Mouse (Mus musculus) lung, adult 2 months (tissue): ENCODE measurements around the gene Pih1h3b. TPM values are rescaled to one million over a fixed set of nuclear protein-coding genes. Genes with fewer than 3 reads are reported as not detected.

Experiments
- DNase-seq: peaks from one replicate; pipeline ENCODE4 v3.0.0; 2022
- H3K4me1 ChIP-seq: fragments of 200-500 bp; 2 replicates; pipeline ENCODE4 v1.6.1; 2011; ENCODE audit warnings: low read length; ENCODE audit not compliant: control insufficient read depth, insufficient read depth
- H3K4me3 ChIP-seq: fragments of 200-500 bp; replicated peaks from 2 replicates; pipeline ENCODE3; 2011; ENCODE audit warnings: low read depth, mild to moderate bottlenecking, control low read depth, low read length; ENCODE audit errors: extremely low read depth
- CTCF ChIP-seq: fragments of 200-500 bp; IDR thresholded peaks from 2 replicates; pipeline ENCODE4 v1.5.1; 2011; ENCODE audit warnings: mild to moderate bottlenecking, low read length, control low read depth; ENCODE audit not compliant: insufficient read depth
- POLR2A ChIP-seq: fragments of 200-500 bp; IDR thresholded peaks from 2 replicates; pipeline ENCODE4 v1.6.1; 2011; ENCODE audit warnings: low read depth, mild to moderate bottlenecking, control low read depth, low read length, borderline replicate concordance; ENCODE audit errors: extremely low read depth
- WGBS: fragments of 180-500 bp; shearing (Covaris S2); methylation state at CpG from one replicate; pipeline ENCODE4 v1.1.7; 2018; 5-methylcytosine and 5-hydroxymethylcytosine counted together
- polyA plus RNA-seq: library from polyadenylated mRNA; depleted of rRNA; stranded (reverse); fragments of >200 nt; gene quantifications from 2 replicates; pipeline ENCODE4 v1.2.3, GENCODE M21; 2012; rRNA removed

The Pih1h3b gene
- polyA plus RNA-seq, result 0.09 and 0.17 TPM in 2 replicates

GRCm38 (mm10) chrX:140062135-140062975 is at the start of gene Pih1h3b, which contains the start of gene Nup62cl:
TSS of gene Pih1h3b (plus strand) at chrX:140062879.
TSS of gene Nup62cl (minus strand) at chrX:140062712.
- Histone ChIP-seq H3K4me3 (peak within 1 kb of the TSS; percentile 52), H3K4me1 (no peaks in the 10 kb centered on the region)
- no peak for TF ChIP-seq POLR2A
- 36% methylated on average over 64 of the region's 64 CpGs for WGBS
- peak; percentile 20 for DNase-seq

- TF ChIP-seq POLR2A, result no peak
- TF ChIP-seq CTCF, result no peak
- 38% methylated on average over 90 of the region's 90 CpGs for WGBS
- Histone ChIP-seq H3K4me1 (no peaks in the 10 kb centered on the region), H3K4me3 (no peak overlapping the region)
- peak; percentile 2 for DNase-seq
Measured at GRCm38 (mm10) chrX:140060886-140061874, 1.5 kb upstream of the Pih1h3b start.

- 93% methylated on average over 2 of the region's 2 CpGs for WGBS
- no peak for DNase-seq
- H3K4me3 ChIP-seq, result no peak overlapping the region
- no peaks in the 10 kb centered on the region for H3K4me1 ChIP-seq
- TF ChIP-seq POLR2A, result no peak
- TF ChIP-seq CTCF, result no peak
Measured at GRCm38 (mm10) chrX:140082535-140082934, 19.9 kb downstream of the Pih1h3b start.

GRCm38 (mm10) chrX:140094066-140094465 is 31.4 kb downstream of the Pih1h3b start:
- 57% methylated on average over 2 of the region's 2 CpGs for WGBS
- H3K4me3 ChIP-seq, result no peak overlapping the region
- DNase-seq, result no peak
- TF ChIP-seq CTCF (no peak), POLR2A (no peak)
- no peaks in the 10 kb centered on the region for H3K4me1 ChIP-seq

Other genes with a start within 250 kb of the Pih1h3b start
- gene Morc4, start 191.2 kb upstream of the Pih1h3b start, polyA plus RNA-seq, result 1.9 and 2.6 TPM in 2 replicates
- 0.54 and 0.95 TPM in 2 replicates for gene Rbm41, start 64.3 kb upstream of the Pih1h3b start, polyA plus RNA-seq
- gene Nup62cl, start 167 bp upstream of the Pih1h3b start, polyA plus RNA-seq, result 2.1 and 4.2 TPM in 2 replicates